Mouse (Mus musculus) heart, adult 18-20 months (tissue): ENCODE data around the gene Cdk5rap2. TPM values are rescaled to one million over a fixed set of nuclear protein-coding genes. Genes with fewer than 3 reads are reported as not detected.

Experiments
- DNase-seq, 2 experiments: peaks; one replicate each; pipeline ENCODE4 v3.0.0; 2021 to 2022; ENCODE audit warnings: mixed read lengths in 1 of 2
- total RNA-seq, 2 experiments: library from RNA; stranded (reverse); gene quantifications; 2 replicates each; pipeline ENCODE4 v1.2.3; 2021

The Cdk5rap2 gene
- total RNA-seq, 2 experiments from 2014 or later, result 4.2 to 5.5 TPM

GRCm38 (mm10) chr4:70260419-70260807, 149.8 kb downstream of the Cdk5rap2 start:
- DNase-seq, result no peak

GRCm38 (mm10) chr4:70259726-70260418, 150.4 kb downstream of the Cdk5rap2 start:
- no peak for DNase-seq

- no peak for DNase-seq
Observed at GRCm38 (mm10) chr4:70258826-70259225, 151.4 kb downstream of the Cdk5rap2 start.

GRCm38 (mm10) chr4:70258205-70258604, 152.0 kb downstream of the Cdk5rap2 start:
- no peak for DNase-seq

- no peak for DNase-seq
Observed at GRCm38 (mm10) chr4:70251782-70252181, 158.5 kb downstream of the Cdk5rap2 start.

- no peak for DNase-seq
Observed at GRCm38 (mm10) chr4:70245706-70246105, 164.5 kb downstream of the Cdk5rap2 start.

GRCm38 (mm10) chr4:70243561-70244120, 166.6 kb downstream of the Cdk5rap2 start:
- no peak for DNase-seq

GRCm38 (mm10) chr4:70239731-70240130, 170.5 kb downstream of the Cdk5rap2 start:
- no peak for DNase-seq

GRCm38 (mm10) chr4:70238862-70239261, 171.4 kb downstream of the Cdk5rap2 start:
- DNase-seq, result no peak

GRCm38 (mm10) chr4:70232383-70232782, 177.9 kb downstream of the Cdk5rap2 start:
- no peak for DNase-seq

GRCm38 (mm10) chr4:70229874-70230273, 180.4 kb downstream of the Cdk5rap2 start:
- DNase-seq, result no peak

GRCm38 (mm10) chr4:70228350-70228749, 181.9 kb downstream of the Cdk5rap2 start:
- DNase-seq, result no peak

GRCm38 (mm10) chr4:70227667-70228066, 182.6 kb downstream of the Cdk5rap2 start:
- DNase-seq, result peak; percentile 16 to 27

GRCm38 (mm10) chr4:70224503-70224902, 185.7 kb downstream of the Cdk5rap2 start:
- no peak for DNase-seq

- DNase-seq, result peak; percentile 14 to 16
Observed at GRCm38 (mm10) chr4:70221878-70222277, 188.4 kb downstream of the Cdk5rap2 start.

GRCm38 (mm10) chr4:70221370-70221769, 188.9 kb downstream of the Cdk5rap2 start:
- DNase-seq, result no peak

GRCm38 (mm10) chr4:70220277-70221180, 189.7 kb downstream of the Cdk5rap2 start:
- peak; percentile 76 to 85 for DNase-seq

- DNase-seq, result peak; percentile 35 to 45
Observed at GRCm38 (mm10) chr4:70219776-70220175, 190.5 kb downstream of the Cdk5rap2 start.

- no peak for DNase-seq
Observed at GRCm38 (mm10) chr4:70185971-70186370, 224.3 kb downstream of the Cdk5rap2 start.
